Mouse (Mus musculus) lung, adult 2 months (tissue): ENCODE data around the gene Lgmn. TPM values are rescaled to one million over a fixed set of nuclear protein-coding genes. Genes with fewer than 3 reads are reported as not detected.

Source experiments
- DNase-seq: peaks from one replicate; pipeline ENCODE4 v3.0.0; 2022
- H3K4me1 ChIP-seq: fragments of 200-500 bp; 2 replicates; pipeline ENCODE4 v1.6.1; 2011; ENCODE audit warnings: low read length; ENCODE audit not compliant: control insufficient read depth, insufficient read depth
- H3K4me3 ChIP-seq: fragments of 200-500 bp; replicated peaks from 2 replicates; pipeline ENCODE3; 2011; ENCODE audit warnings: low read depth, mild to moderate bottlenecking, control low read depth, low read length; ENCODE audit errors: extremely low read depth
- CTCF ChIP-seq: fragments of 200-500 bp; IDR thresholded peaks from 2 replicates; pipeline ENCODE4 v1.5.1; 2011; ENCODE audit warnings: mild to moderate bottlenecking, low read length, control low read depth; ENCODE audit not compliant: insufficient read depth
- POLR2A ChIP-seq: fragments of 200-500 bp; IDR thresholded peaks from 2 replicates; pipeline ENCODE4 v1.6.1; 2011; ENCODE audit warnings: low read depth, mild to moderate bottlenecking, control low read depth, low read length, borderline replicate concordance; ENCODE audit errors: extremely low read depth
- WGBS: fragments of 180-500 bp; shearing (Covaris S2); methylation state at CpG from one replicate; pipeline ENCODE4 v1.1.7; 2018; 5-methylcytosine and 5-hydroxymethylcytosine counted together
- polyA plus RNA-seq: library from polyadenylated mRNA; depleted of rRNA; stranded (reverse); fragments of >200 nt; gene quantifications from 2 replicates; pipeline ENCODE4 v1.2.3, GENCODE M21; 2012

Gene Lgmn
- polyA plus RNA-seq, 1 experiment = 153 TPM

GRCm38 (mm10) chr12:102456467-102457193 lies 17.0 kb upstream of the Lgmn start:
- Histone ChIP-seq H3K4me1 (0 out of 2 replicates have a peak, but pooled peaks cover 2% of the 10 kb centered on the region), H3K4me3 (no peak overlapping the region)
- WGBS = 28% methylated on average over 7 of the region's 7 CpGs
- TF ChIP-seq POLR2A = no peak
- no peak for TF ChIP-seq CTCF
- no peak for DNase-seq

GRCm38 (mm10) chr12:102453581-102453980 lies 14.0 kb upstream of the Lgmn start:
- WGBS = 48% methylated on average over 6 of the region's 6 CpGs
- TF ChIP-seq CTCF (no peak), POLR2A (no peak)
- no peak overlapping the region for H3K4me3 ChIP-seq
- DNase-seq = no peak
- H3K4me1 ChIP-seq = peaks cover 5% of the 10 kb centered on the region

- no peak for TF ChIP-seq POLR2A
- TF ChIP-seq CTCF = no peak
- no peak for DNase-seq
- 49% methylated on average over 8 of the region's 8 CpGs for WGBS
- H3K4me1 ChIP-seq = peaks cover 4% of the 10 kb centered on the region
- no peak overlapping the region for H3K4me3 ChIP-seq
Observed at GRCm38 (mm10) chr12:102451126-102451851, 11.7 kb upstream of the Lgmn start.

- TF ChIP-seq POLR2A = no peak
- TF ChIP-seq CTCF = no peak
- Histone ChIP-seq H3K4me3 (no peak overlapping the region), H3K4me1 (peaks cover 2% of the 10 kb centered on the region)
- no peak for DNase-seq
- WGBS = 33% methylated on average over 10 of the region's 10 CpGs
Observed at GRCm38 (mm10) chr12:102450437-102450836, 10.8 kb upstream of the Lgmn start.

GRCm38 (mm10) chr12:102445436-102445835 lies 5.8 kb upstream of the Lgmn start:
- Histone ChIP-seq H3K4me3 (no peak overlapping the region), H3K4me1 (peaks cover 2% of the 10 kb centered on the region)
- DNase-seq = no peak
- WGBS = 55% methylated on average over 4 of the region's 4 CpGs
- TF ChIP-seq CTCF = no peak
- TF ChIP-seq POLR2A = no peak

GRCm38 (mm10) chr12:102443676-102444075 lies 4.1 kb upstream of the Lgmn start:
- TF ChIP-seq POLR2A = no peak
- TF ChIP-seq CTCF = no peak
- Histone ChIP-seq H3K4me1 (no peaks in the 10 kb centered on the region; the same call in 1 of the 2 replicates), H3K4me3 (no peak overlapping the region)
- DNase-seq = no peak
- 75% methylated on average over 5 of the region's 5 CpGs for WGBS

GRCm38 (mm10) chr12:102442639-102443038 lies 3.0 kb upstream of the Lgmn start:
- TF ChIP-seq CTCF (no peak), POLR2A (no peak)
- Histone ChIP-seq H3K4me1 (peaks cover 8% of the 10 kb centered on the region), H3K4me3 (no peak overlapping the region)
- no peak for DNase-seq
- WGBS = 89% methylated on average over 15 of the region's 15 CpGs

GRCm38 (mm10) chr12:102441141-102441540 lies 1.5 kb upstream of the Lgmn start:
- TF ChIP-seq POLR2A (no peak), CTCF (no peak)
- DNase-seq = no peak
- Histone ChIP-seq H3K4me1 (peaks cover 15% of the 10 kb centered on the region), H3K4me3 (no peak overlapping the region)
- 90% methylated on average over 6 of the region's 6 CpGs for WGBS

GRCm38 (mm10) chr12:102440551-102440950 lies 938 bp upstream of the Lgmn start:
- H3K4me1 ChIP-seq = peaks cover 15% of the 10 kb centered on the region
- no peak overlapping the region for H3K4me3 ChIP-seq
- no peak for TF ChIP-seq CTCF
- no peak for TF ChIP-seq POLR2A
- 79% methylated on average over 7 of the region's 7 CpGs for WGBS
- DNase-seq = no peak
